Mouse (Mus musculus) kidney, postnatal 4 days (tissue): ENCODE measurements at regions not wholly inside any gene's neighbourhood (a gene's known extent, or its start where the extent isn't known, plus 50 kb on each side); places are given as distances from the start of the nearest gene placed in this dataset.
"Not testable (repeated sequence)": the region's sequence is repeated elsewhere in the genome, so short reads cannot be mapped to it uniquely, and the experiment has no call there.

Experiments
- DNase-seq, 2 experiments: peaks; one replicate each; pipeline ENCODE4 v3.0.0; 2021; ENCODE audit warnings: mixed read lengths in 2 of 2

DNA sequence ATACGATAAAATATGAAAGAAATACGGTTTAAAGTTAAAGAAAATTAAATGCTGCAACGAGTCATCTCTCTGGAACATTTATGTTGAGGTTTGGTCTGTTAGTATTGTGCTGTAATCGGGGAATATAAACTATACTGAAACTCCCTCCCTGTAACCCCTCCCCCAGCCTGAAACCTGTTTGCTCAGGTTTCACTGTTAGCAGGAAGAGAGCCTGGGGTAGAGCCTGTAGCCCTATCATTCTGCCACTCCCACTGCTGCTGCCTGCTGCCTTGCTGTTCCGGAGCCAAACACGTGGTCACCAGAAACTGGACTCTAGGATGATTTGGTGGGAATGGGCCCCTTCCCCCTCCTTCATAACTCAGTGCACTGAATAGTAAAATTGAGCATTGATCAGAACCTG lies 127.3 kb upstream of the Tram1l1 start:
- not testable (repeated sequence) for DNase-seq

DNA sequence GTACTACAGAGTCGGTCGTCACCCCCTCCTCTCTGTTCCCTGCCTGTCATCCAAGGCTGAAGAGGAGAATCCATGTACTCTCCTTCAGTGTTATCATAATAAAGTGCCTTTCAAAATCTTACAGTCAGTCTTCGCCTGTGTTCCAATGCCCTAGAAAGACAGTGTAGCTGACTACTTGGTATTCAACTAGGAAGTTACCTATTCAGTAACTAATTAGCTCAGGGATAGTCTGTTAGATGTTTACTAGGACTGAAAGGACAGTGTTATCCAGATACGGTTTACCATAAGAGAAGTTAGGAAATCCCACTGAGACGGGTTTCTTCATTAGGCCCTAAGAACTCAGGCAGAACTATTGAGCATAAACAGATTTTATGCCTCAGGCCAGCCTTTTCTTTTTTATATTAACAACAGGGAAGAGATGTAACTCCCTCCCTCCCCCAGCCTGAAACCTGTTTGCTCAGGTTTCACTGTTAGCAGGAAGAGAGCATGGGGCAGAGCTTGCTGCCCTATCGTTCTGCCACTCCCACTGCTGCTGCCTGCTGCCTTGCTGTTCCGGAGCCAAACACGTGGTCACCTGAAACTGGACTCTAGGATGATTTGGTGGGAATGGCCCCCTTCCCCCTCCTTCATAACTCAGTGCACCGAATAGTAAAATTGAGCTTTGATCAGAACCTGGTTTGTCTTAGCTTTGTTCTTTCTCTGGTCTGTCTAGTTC lies 120.3 kb upstream of the Tram1l1 start:
- peak; percentile 5 to 22 for DNase-seq

DNA sequence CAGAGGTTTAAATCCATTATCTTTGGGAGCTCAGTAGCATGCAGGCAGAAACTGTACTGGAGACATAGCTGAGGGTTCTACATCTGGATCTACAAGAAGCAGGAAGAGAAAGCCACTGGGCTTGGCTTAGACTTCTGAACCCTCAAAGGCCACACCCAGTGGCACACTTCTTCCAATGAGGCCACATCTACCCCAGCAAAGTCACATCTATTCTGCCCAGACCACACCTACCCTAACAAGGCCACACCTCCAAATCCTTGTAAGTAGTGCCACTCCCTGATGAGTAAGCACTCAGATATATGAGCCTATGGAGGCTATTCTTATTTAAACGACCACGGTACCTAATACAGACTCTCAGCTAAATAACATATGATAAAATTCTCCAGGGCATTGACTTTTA lies 103.5 kb upstream of the Tram1l1 start:
- no peak for DNase-seq

- DNase-seq, result peak; percentile 5 to 7
Measured at GRCm38 (mm10) chr3:124225982-124226381, 94.7 kb upstream of the Tram1l1 start.

DNA sequence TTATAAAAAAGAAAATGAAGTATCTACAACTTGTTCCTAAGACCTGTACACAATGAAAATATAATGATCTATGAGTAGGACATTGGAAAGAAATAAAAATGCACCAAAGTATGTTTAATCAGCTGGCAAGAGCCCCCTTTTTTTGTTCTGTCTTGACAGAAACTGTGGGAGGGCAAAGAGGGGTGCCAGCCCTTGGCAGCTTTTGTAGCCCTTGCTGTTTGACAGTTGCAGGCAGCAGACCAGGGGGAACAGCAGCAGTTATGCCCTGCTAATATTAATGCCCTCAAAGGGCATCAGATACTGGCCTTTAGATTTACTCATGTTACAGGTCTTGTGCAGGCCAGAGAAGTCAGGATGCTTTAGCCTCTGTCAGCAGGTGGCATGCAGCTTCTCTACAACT lies 93.0 kb upstream of the Tram1l1 start:
- DNase-seq, result no peak

DNA sequence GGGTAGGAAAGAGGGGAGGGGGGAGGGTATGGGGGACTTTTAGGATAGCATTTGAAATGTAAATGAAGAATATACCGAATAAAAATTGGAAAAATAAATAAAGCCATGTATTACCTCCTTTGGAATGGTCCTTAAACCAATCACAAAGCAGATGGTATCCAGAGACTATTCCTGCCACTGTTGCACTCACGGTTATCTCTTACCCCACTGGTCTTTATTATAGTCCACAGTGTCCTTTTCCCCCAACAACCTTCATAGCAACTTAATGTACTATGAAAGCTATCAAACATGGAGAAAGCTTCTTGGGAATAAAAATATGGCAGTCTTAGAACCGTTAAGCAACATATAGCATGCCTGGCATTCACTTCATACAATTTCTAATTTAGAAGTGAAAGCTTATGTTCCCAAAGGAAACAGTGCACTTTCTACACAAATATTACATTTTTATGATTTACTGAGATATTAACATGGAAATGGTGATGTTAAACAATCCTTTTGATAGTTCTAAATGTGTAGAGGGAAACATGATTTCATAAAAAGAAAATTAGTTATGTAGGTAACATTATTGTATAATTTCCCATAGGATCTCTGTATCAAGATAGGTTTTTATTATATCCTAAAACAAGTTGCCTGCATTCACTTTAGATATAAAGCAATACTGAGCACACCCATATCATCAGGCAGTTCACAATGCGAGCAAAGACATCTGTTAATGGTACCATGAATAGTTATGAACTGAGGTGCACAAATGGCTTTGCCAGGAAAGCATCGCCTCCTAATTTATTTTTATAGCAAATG lies 79.5 kb upstream of the Tram1l1 start:
- no peak for DNase-seq

DNA sequence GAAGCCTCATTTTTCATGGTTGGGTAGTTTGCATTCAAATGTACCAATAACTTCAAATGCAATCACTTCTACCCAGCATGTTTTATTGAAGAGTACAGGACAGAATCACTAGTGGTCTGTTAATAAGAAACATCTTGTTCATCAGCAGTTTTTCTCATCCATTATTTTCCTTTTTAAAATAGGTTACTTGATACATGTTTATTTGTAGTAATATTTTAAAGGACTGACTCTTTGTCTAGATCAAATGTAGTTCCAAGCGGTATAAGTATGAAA lies 79.0 kb upstream of the Tram1l1 start:
- DNase-seq, result no peak

- DNase-seq, result no peak
Measured at GRCm38 (mm10) chr3:124262150-124262549, 58.5 kb upstream of the Tram1l1 start.

DNA sequence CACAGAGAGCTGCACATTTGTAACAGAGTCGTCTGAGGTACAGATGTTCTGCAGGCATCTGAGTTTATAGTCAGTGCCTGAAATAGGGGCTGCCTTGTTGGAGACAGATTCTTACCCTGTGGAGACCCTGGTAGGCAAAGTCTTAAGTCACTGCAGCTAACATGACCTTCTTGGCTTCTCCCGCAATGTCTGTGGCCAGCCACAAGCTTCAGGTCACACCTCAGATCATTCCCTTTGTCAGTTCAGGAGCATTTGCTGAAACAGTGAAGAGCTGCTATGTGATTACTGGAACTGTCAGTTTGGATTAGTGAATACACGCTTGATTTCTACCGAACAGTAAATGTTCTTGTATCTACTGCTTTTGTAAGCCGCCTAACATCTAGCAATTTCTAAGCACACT lies 53.8 kb upstream of the Tram1l1 start:
- DNase-seq, result no peak

GRCm38 (mm10) chr3:124270506-124270905 lies 50.1 kb upstream of the Tram1l1 start:
- no peak for DNase-seq
